Mouse (Mus musculus): Measurements from ENCODE around the gene Nell1.

Gene Nell1

DNA sequence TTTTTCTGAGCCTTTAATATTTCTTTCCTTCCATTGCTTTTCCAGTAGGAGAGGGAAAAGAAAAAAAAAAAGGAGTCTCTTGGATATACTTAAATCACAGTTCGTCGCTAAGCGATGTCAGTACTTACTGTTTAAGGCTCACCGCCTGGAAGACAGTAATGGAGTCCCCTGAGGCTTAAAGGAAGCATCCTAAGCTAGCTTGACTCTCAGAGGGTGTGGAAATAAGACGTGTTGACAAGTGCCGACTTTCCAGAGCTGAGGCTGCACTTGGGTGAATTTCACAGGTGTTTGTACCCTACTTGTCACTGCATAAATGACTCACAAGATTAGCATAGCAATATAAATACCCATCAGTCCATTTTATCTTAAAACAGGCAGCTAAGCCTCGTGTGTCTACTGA lies 599.2 kb downstream of the Nell1 start:
- DNase-seq: no peak

DNA sequence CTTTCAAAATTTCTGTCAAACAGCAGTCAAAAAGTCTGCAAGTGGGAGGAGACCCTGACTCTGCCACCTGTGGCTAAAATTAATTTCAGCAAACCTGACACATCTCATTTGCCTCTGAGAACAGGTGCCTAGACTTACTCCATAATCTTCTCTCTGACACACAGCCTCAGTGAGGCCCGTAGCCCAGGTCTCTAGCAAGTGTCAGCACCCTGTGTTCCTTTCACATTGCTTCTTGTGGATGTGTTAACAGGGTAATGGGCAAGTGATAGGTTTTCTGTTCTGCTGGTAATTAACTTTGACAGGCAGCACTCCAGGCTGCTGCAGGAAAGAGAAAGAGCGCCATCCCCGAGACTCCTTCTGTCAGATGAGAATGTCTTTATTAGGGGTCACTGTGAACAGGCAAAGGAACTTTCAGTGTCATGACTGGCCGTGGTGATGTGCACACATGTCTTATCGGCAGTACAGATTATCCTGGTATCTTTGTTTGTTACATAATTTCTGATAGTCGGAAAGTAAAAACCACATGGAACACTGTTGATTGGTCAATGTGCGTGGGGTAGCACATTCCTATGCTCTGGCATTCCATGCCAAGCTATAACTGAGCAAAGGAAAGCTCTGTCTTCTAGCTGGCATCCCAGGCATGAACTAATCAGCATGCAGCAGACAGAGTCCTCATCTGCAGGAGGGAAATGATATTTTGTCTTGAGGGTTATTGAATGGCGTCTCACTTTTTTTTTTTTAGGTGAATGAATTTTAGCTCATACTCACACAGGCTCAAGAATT lies 614.2 kb downstream of the Nell1 start:
- DNase-seq: no peak

DNA sequence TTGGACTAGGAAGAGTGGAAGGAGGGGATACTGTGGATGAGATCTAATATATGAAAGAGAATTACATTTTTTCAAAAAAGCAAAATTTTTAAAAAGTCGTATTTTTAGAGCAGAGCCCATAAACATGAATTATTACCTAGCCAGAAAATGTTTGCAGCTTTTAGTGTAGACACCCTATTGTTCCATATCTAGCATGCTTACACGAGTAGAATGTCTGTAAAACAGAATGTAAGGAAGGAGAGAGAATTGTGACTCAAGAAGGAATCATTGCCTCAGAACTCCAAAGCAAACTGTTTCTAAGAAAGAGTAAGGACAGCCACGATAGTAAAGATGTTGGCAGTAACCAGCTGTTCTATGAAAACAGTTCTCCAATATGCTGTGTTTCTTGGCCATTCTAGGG lies 624.2 kb downstream of the Nell1 start, which contains the start of gene 4933405O20Rik:
TSS of gene 4933405O20Rik (plus strand) at position 301 of the 400 bp plus-strand sequence.
- no peak for DNase-seq

DNA sequence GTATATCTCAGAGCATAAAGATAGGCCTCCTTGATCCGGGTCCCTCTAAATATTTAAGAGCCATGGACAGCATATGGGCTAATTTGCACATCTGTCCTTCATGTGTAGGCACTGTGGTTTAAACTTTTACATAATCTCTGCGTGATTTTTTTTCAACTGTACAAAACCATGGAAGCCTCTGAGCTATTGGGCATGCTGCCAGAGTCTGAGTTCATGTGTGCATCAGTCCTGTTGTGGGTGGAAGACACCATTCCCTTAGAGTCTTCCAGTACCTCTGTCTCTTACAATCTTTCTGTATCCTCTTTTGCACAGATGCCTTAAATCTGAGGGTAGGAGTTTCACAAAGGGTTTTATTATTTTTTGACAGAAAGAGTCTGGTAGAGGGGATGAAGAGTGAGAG lies 639.4 kb downstream of the Nell1 start:
- no peak for DNase-seq

DNA sequence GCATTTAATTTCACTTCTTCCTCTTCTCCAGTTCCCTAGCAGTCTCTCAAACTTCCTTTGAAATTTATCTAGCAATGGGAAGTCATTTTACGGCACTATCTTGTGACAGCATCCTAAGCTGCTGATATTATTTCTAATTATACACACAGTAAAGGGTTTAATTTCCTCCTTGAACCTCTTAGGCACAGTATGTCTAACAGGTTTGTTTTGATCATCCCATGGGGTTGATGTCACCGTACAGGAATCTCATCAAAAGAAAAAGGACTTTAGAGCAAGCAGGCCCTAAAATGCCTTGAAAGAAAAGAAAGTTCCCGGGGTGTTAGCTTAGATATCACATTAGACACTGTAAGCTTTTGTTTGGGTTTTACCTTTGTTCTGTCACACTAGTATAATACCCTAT lies 654.5 kb downstream of the Nell1 start:
- DNase-seq: no peak

DNA sequence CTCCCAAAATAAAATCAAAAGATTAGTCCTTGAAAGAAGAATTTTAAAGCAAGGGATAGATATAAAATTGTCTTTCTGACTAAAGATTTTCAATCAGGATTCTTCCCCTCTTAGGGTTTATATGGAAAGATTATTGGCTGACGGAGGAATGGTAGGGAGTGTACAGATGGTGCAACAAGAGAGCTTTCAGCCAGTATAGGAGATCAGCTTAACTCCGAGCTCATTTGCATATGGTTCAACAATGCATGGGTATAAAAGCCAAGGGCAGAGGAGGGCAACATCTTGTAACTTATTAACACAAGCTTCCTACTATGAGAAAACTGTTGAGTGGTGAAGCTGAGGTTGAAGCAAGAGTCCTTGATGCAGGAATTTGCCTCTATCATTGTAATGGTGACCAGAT lies 658.5 kb downstream of the Nell1 start:
- DNase-seq: no peak

DNA sequence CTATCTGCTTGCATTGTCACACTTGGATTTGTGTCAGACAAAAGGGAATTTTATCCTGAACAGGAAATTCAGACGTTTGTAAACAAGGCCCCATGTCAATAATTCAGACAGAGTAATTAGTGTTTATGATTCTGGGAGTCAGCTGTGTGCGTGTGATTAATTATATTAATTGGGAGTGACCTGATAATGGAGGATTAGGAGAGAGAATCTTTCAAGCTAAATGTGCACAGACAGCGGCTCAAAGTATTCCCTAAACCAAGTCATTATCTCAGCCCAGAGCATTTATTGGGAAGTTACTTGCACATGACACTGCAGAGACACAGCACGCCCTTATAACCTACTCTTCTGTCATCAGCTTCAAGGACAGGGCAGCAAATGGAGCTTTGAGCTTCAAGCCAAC lies 697.6 kb downstream of the Nell1 start:
- no peak for DNase-seq

DNA sequence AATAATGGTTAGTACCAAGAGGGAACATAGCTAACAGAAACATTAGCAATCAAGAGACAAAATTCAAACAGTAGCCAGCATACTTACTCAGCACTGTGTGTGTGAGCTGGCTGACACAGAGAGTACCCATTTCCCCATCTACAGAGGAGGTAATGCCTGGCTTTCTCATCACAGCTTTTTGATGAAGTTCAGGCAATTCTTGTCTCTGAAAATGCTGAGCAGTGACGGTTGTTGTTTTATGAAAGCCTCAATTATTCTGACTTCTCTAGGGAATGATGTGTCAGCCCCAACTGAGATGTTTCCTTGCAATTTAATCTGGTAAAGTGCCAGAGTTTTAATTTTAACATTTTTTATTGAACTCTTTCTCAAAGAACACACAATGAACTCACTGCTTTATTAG lies 700.8 kb downstream of the Nell1 start:
- DNase-seq: no peak

DNA sequence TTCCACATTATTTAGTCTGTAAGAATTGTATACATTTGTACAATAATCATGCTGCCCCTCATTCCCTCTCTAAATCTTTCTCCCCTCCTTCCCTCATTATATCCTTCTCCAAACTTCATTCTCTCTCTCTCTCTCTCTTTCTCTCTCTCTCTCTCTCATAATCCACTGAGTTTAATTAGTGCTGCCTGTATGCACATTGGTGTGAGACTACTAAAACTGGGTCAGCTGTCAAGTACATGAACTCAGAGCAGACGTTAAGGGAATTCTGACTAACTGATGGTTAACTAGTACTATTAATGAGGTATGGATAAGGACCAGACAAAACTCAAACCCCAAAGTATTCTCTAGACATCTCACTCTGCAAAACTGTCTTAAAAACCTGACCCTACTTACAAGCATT lies 702.8 kb downstream of the Nell1 start:
- no peak for DNase-seq

DNA sequence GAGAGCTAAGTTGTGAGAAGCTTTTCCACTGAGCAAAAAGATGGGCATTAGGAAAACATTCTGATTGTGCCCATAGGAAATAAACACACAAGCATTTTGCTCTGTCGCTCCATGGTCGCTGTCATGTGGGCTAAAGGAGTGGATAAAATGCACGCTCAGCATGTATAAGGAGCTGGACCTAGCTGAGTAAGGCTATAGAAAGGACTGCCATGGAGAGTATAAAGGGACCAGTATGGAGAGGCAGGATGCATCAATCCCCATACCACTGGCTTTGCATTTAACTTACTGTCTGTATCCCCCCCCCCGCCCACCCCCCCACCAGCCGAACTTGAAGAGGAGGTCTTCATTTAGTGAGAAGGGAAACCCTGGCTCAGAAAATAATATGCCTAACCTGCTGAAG lies 711.7 kb downstream of the Nell1 start:
- no peak for DNase-seq

DNA sequence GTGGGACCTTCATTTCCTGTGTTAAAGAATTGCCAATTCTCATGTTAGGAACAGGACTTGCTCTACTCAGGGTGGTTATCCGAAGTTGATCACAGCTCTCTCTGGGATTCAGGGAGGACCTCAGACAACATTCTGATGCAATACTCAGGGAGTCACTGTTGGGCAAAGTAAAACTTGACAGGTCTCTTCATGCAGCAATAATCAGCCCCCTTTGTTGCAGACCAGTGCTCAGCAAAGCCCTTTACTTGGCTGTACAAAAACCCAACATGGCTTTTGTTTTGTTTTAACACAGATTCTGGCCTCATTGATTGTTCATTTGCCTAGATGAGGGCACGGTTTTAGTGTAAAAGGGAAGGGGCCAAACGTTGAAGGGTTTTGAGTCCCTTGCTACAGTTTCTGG lies 750.5 kb downstream of the Nell1 start:
- no peak for DNase-seq

DNA sequence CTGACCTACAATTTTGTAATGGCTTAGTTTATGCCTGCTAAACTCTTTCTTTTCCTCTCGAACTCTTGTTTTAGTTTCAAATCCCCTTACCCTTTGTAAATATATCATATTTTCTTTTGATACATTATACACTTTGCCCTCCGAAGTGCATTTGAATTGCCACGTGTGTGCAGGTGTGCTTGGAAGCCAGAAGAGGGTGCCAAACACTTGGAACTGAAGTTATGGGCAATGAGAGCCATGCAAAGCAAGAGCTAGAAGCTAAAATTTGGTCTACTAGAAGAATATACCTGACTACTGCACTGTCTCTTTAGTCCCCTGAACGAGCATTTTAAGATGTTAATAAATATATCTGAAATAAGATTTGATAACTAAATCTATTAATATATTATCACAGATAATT lies 756.3 kb downstream of the Nell1 start:
- DNase-seq: no peak

DNA sequence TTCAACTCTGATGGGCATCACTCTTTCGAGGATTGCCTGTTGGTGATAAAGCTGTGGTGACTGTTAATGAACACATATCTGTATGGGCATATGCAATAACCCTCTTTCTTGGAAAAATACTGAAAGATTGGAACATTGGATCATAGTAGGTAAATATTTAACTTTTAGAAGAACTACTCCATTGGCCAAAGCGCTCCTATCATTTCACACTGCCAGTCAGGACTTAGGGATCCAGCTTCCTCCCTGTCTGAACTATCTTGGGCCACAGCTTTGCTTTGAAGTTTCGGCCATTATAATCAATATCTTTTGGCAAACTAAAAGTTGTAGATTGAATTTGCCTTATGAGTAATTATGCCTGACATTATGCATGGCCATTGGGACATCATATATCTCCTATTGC lies 780.9 kb downstream of the Nell1 start:
- no peak for DNase-seq

DNA sequence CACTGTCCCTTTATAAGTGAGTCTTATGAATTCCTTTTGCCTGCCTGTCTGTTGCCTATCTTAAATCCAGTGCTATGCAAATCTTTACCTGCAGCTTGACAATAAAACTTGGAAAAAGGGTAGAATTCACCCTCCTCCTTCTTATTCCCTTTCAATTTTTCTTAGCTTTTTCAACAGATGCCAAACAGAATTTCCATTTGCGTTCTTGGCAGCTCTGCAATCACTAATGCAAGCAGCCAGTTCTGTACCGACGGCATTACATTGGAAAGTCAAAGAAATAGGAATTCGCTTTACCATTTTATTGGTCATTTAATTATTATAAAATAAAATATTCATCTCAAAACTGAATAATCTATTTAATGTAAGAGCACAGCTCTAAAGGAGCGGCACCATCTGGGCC lies 781.7 kb downstream of the Nell1 start:
- DNase-seq: no peak

DNA sequence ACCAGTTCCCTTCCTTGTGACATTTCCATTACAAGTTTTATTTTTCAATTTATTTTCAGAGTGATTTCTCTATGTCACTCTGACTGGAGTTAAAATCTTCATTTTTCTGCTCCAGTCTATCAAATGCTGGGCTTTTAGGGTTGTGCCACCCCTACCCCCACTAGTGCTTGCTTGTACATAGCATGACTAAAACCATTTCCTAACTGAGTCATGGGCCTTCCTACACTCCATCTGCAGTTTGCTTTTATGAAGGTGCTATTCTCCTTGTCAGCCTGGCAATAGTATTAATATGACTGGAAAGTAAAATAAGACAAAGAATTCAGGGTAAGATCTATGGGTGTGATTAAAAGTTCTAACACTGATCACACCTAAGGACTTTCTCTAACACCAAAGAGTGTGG lies 798.9 kb downstream of the Nell1 start:
- DNase-seq: no peak

DNA sequence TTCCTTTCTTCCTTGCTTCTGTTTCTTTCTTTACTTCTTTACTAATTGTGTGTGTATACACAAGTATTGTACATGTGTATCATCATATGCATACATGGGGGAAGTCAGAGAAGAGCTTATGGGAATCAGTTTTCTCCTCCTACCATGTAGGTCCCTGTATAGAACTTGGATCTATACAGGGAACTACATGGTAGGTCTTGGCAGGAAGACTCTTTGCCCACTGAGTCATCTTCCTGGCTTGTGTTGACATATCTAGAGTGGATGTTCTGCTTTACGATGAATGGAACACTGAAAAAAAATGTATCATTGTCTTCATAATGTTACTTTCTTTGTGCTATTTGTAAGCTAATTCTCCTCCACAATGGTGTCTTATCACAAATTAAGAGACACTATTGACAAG lies 806.4 kb downstream of the Nell1 start:
- no peak for DNase-seq

DNA sequence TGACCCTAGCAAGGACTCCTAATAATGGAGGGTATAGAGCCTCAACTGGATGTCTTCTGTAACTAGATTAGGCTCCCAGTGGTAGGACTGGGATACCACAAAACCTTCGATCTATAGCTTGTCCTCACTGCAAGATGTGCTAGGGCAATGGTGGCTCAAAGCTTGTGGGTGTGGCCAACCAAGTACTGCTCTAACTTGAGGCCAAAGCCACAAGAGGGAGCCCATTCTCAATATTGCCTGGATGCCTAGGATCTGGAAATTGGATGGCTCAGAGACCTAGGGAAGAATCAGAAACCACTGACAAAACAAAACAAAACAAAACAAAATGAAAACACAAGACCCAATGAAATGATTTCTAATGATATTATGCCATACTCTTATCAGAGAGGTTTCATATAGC lies 809.0 kb downstream of the Nell1 start:
- no peak for DNase-seq

DNA sequence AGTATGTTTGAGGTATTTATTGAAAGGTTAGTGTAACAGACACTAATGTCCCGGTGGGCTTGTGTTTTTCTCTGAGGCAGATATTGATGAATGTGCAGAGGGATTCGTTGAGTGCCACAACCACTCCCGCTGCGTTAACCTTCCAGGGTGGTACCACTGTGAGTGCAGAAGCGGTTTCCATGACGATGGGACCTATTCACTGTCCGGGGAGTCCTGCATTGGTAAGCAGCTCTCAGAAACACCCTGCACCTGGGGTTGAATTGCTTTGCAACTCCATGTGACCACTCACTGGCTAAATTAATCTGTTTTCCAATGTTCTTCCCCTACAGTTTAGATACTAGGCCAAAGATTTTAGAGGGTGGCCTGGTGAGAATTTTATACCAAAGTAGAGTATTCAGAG lies 851.5 kb downstream of the Nell1 start:
- DNase-seq: no peak

DNA sequence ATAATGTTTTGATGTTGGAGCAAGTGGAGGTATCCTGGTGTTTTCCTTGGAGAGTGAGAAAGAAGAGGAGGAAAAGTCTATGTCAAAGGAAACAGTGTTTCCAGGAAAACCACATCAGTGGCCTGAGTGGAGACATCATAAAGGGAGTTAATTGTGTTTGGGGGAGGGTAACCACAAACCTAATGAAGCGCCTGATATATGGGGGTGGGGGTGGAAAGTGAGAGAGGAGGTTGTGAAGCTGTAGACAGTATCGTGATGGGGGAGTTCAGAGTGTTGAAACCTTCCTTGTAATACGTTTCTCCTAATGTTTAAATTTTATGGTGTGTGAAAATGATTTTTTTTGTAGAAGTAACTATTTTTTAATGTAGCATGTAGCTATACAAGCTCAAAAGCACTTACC lies 858.1 kb downstream of the Nell1 start:
- DNase-seq: no peak

DNA sequence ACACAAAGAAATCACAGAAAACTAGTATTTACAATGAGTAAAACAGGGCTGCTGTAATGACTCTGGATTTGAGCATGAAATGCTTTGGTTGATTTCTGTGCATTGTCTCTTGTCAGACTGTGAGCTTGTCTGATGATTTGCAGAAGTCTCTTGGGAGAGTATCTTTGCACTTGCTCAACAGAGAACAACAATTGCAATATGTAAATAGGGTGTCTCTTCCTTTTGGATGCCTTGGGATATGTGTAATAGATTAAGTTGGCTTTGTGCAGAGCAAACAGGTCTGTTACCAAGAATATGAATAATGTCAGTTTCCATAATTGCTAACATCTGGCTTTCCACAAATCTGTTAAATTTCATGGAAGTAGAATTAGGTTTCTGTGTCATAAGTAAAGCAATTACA lies 868.0 kb downstream of the Nell1 start:
- no peak for DNase-seq

DNA sequence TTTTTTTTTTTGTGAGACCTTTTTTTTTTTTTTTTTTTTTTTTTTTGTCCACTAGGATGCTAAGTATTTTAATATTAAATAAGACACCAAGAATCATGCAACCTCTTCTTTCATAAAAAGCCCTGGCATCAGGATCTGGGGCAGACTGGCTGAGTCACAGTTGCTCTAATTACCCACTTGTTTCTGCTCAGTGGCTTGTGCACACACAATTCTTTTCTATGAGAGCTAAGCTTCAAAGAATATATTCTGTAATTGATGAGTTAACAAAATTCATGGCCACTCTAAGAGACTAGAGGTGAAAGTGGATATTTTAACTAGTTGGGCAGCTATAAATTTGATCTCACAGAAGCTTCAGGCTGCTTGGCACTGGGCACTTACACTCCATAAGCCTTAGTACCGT lies 873.3 kb downstream of the Nell1 start:
- no peak for DNase-seq

DNA sequence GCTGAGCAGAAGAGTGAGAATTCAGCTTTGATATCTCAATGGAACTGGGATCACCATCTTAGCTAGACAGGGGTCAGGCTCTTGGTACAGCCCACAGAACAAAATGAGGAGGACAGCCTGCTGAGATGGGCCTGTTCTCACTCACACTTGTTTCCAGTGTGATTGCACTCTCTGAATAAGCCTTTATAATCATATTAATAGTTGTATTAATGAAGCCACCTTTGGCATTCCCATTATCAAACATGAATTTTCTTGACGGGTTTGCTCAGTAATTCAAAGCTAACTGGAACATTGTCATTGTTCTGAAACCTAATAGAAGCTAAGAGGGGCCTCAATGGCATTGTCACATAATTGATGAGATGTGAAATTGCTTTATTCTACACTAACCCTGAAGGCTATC lies 875.6 kb downstream of the Nell1 start:
- no peak for DNase-seq

DNA sequence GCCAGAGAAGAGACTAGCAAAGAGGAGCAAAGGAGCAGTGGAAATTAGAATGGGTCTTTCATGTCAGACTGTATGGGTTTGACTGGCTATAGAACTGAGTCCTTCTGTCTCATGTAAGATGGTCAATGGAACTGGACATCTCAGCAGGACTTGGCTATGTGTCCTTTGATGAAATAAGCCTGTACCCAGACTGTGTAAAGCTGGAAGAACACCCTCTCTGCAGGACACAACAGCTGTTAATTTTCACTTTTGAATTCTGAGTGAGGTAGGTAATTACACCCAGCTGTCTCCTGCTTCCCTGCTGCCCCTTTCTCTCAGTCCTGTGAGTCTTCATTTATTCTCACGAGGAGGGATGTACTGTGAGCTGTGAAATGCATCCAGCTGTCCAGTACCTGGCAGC lies 895.5 kb downstream of the Nell1 start:
- no peak for DNase-seq

DNA sequence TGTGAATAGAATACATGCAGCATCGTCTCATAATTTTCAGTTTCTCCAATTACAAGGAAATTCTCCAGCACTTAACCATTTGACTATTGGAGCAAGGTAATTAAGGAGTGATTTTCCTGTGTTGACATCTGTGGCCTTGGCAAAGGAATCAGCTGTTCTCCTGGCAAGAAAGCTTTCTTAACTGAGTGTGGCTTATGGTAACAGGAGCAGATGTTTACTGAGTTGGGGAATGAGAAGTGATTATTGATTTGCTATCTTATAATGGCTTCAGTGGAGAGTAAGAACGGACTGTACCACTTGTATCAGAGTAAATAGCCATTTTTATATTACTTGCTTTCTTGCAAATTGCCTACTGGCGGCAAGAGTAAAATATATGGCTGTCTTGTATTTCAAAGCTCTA lies 913.0 kb downstream of the Nell1 start:
- peak; percentile 15 for DNase-seq

DNA sequence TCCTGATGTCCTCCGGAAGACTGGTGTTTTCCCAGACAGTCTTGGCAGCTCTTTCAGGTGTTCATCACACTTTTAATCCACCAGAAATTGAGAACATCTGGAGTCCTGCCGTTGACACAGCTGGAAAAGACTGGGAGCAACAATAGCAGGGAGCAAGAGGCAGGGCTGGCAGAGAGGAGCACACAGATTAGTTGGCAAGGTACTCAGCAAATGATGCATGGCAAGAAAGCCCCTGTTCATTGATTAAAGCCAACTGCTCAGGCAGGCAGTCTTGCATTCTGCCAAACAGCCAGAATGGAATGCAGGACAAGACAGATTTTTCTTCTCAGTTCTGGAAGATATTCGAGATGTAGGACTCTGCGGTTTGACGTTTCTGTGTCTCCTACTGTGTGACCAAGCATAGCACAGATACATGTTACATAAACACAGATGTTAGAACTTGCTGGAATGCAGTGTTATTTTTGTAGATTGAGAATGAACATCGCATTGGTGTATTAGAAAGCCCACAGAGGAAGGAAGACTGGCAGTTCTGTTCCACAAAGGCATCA lies 925.0 kb downstream of the Nell1 start:
- peak; percentile 27 for DNase-seq
